Comparison of ENCODE assay signal across 13 mouse cellular contexts in the genomic region with DNA sequence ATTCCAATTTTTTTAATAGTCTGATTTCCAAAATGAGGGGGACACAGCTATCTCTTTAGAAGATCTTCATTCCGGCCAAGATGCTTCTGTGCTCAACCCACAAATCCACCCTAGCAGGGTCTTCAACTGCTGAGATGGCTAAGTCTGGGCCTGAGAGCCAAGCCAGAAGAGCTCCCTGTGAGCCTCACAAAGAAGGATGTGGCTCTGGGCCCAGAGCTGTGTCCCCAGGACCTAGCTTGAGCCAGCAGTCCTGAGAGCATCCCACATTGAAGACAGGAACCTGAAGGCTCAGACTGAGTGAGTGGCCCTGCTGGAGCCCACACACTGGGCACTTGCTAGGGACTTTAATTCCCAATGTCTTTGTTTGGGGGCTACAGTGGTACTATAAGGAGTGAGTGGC.
"Had no signal": no experiment of that assay in that cellular context is flagged by ENCODE, and none has a peak within 500 bp of the region (broad histone marks: within the 10 kb centered on the region; RNA-seq: fewer than 3 reads in every experiment).

No protein-coding gene starts in this region.

- H3K9me3 ChIP-seq: limb, embryonic 12.5 days; liver, embryonic 13.5 days; lung, embryonic 15.5 days; midbrain, embryonic 13.5 days; neural tube, embryonic 15.5 days had no signal

- H3K4me1 ChIP-seq: liver, embryonic 13.5 days had no signal

- H3K4me2 ChIP-seq: limb, embryonic 12.5 days; liver, embryonic 13.5 days; lung, embryonic 15.5 days; midbrain, embryonic 13.5 days; neural tube, embryonic 15.5 days had no signal

- ATAC-seq: liver, postnatal 0 days; midbrain, embryonic 13.5 days had no signal

- H3K36me3 ChIP-seq: limb, embryonic 12.5 days; liver, embryonic 13.5 days; lung, embryonic 15.5 days; midbrain, embryonic 13.5 days; neural tube, embryonic 15.5 days had no signal

- H3K9ac ChIP-seq: limb, embryonic 12.5 days; liver, embryonic 13.5 days; liver, postnatal 0 days; lung, embryonic 15.5 days; midbrain, embryonic 13.5 days; neural tube, embryonic 15.5 days had no signal

- H3K4me3 ChIP-seq: limb, embryonic 12.5 days; liver, embryonic 13.5 days; lung, embryonic 15.5 days; midbrain, embryonic 13.5 days; myocyte; neural tube, embryonic 15.5 days had no signal

- DNase-seq: kidney, postnatal 25 days; liver; liver, embryonic 13.5 days; liver, postnatal 0 days; right cerebral cortex, adult 18-20 months; right cerebral cortex, postnatal 25 days; thymus, postnatal 4 days had no signal

- H3K27ac ChIP-seq: limb, embryonic 12.5 days; liver, embryonic 13.5 days; lung, embryonic 15.5 days; midbrain, embryonic 13.5 days; neural tube, embryonic 15.5 days; stomach, postnatal 0 days had no signal
